Mouse (Mus musculus) thymus, adult 2 months (tissue): ENCODE measurements at regions not wholly inside any gene's neighbourhood (a gene's known extent, or its start where the extent isn't known, plus 50 kb on each side); places are given as distances from the start of the nearest gene placed in this dataset.

Experiments
- CTCF ChIP-seq: fragments of 200-500 bp; IDR thresholded peaks from 2 replicates; pipeline ENCODE4 v1.5.1; 2012; ENCODE audit warnings: mild to moderate bottlenecking, control low read depth, low read length, moderate library complexity, borderline replicate concordance; ENCODE audit not compliant: control insufficient read depth, poor library complexity, insufficient read depth; ENCODE audit errors: extremely low read depth
- POLR2A ChIP-seq: fragments of 200-500 bp; IDR thresholded peaks from 2 replicates; pipeline ENCODE4 v1.6.1; 2012; ENCODE audit warnings: mild to moderate bottlenecking, low read length, control low read depth, moderate library complexity; ENCODE audit not compliant: control insufficient read depth, poor library complexity, insufficient read depth; ENCODE audit errors: extremely low read depth

- TF ChIP-seq CTCF (no peak), POLR2A (0 out of 2 replicates have a peak, but pooled peaks have one; percentile 26)
These were observed 98.9 kb downstream of the Klhl6 start for GRCm38 (mm10) chr16:19883776-19884513.
